Mouse (Mus musculus): ENCODE results near the gene Pde6b. TPM values are rescaled to one million over a fixed set of nuclear protein-coding genes. Genes with fewer than 3 reads are reported as not detected.

The Pde6b gene
- polyA plus RNA-seq, 1 experiment from 2014 or later: 0.35 TPM

GRCm38 (mm10) chr5:108450837-108451540 is 62.8 kb downstream of the Pde6b start:
- peaks cover 24% of the 10 kb centered on the region for H3K27me3 ChIP-seq
- WGBS: 79% methylated on average over 8 of the region's 8 CpGs
- no peaks in the 10 kb centered on the region for H3K36me3 ChIP-seq
- no peak overlapping the region for H3K27ac ChIP-seq
- ATAC-seq (ENCODE audit: low FRiP score): no peak
- no peaks in the 10 kb centered on the region for H3K9me3 ChIP-seq (replicated peaks)
- H3K4me3 ChIP-seq: no peak overlapping the region
- no peak overlapping the region for H3K4me2 ChIP-seq (replicated peaks)
- H3K9ac ChIP-seq: no peak overlapping the region
- H3K4me1 ChIP-seq: peaks cover 6% of the 10 kb centered on the region

- Histone ChIP-seq H3K4me3 (no peak overlapping the region), H3K4me1 (peaks cover 6% of the 10 kb centered on the region), H3K9me3 (replicated peaks) (no peaks in the 10 kb centered on the region), H3K27ac (no peak overlapping the region), H3K4me2 (replicated peaks) (no peak overlapping the region), H3K9ac (no peak overlapping the region), H3K36me3 (no peaks in the 10 kb centered on the region), H3K27me3 (peaks cover 24% of the 10 kb centered on the region)
- WGBS: 80% methylated on average over 1 of the region's 1 CpGs
- ATAC-seq (ENCODE audit: low FRiP score): no peak
Measured at GRCm38 (mm10) chr5:108451611-108452010, 63.4 kb downstream of the Pde6b start.

- H3K4me3 ChIP-seq: no peak overlapping the region
- 89% methylated on average over 1 of the region's 1 CpGs for WGBS
- no peaks in the 10 kb centered on the region for H3K36me3 ChIP-seq
- no peaks in the 10 kb centered on the region for H3K9me3 ChIP-seq (replicated peaks)
- peaks cover 22% of the 10 kb centered on the region for H3K27me3 ChIP-seq
- H3K9ac ChIP-seq: no peak overlapping the region
- ATAC-seq (ENCODE audit: low FRiP score): no peak
- no peak overlapping the region for H3K4me2 ChIP-seq (replicated peaks)
- no peak overlapping the region for H3K27ac ChIP-seq
- peaks cover 6% of the 10 kb centered on the region for H3K4me1 ChIP-seq
Measured at GRCm38 (mm10) chr5:108452422-108452821, 64.2 kb downstream of the Pde6b start.

DNA sequence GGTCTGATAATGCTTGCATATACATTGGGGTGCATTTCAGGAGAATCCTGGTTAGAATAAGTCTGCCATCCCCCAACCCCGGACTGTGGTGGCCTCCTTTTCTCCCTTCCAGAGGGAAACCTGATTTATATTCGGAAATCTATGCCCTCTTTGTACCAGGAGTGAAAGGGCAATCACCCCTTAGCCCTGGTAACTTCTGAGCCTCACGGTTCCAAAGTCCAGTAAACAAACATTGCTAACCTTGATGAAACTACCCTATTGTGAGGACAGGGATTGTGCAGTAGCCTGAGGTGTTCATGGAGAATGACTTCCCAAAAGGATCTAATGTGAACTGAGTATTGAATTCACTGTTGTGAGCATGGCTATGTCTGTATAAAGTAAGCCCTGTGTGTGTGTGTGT is 65.9 kb downstream of the Pde6b start:
- no peak for ATAC-seq (ENCODE audit: low FRiP score)
- Histone ChIP-seq H3K9ac (no peak overlapping the region), H3K9me3 (replicated peaks) (no peaks in the 10 kb centered on the region), H3K4me1 (peaks cover under 1% of the 10 kb centered on the region; the same call in 1 of the 2 replicates), H3K36me3 (no peaks in the 10 kb centered on the region), H3K4me3 (no peak overlapping the region), H3K27me3 (peaks cover 14% of the 10 kb centered on the region), H3K4me2 (replicated peaks) (no peak overlapping the region), H3K27ac (no peak overlapping the region)
- 49% methylated on average over 3 of the region's 3 CpGs for WGBS

GRCm38 (mm10) chr5:108458706-108459105 is 70.5 kb downstream of the Pde6b start:
- no peak for ATAC-seq (ENCODE audit: low FRiP score)
- H3K9ac ChIP-seq: no peak overlapping the region
- H3K27me3 ChIP-seq: peaks cover 16% of the 10 kb centered on the region
- no peaks in the 10 kb centered on the region for H3K36me3 ChIP-seq
- H3K4me2 ChIP-seq (replicated peaks): no peak overlapping the region
- no peak overlapping the region for H3K4me3 ChIP-seq
- H3K27ac ChIP-seq: no peak overlapping the region
- H3K4me1 ChIP-seq: peaks cover 21% of the 10 kb centered on the region
- 74% methylated on average over 2 of the region's 2 CpGs for WGBS
- no peaks in the 10 kb centered on the region for H3K9me3 ChIP-seq (replicated peaks)

- H3K36me3 ChIP-seq: no peaks in the 10 kb centered on the region
- peaks cover 29% of the 10 kb centered on the region for H3K4me1 ChIP-seq
- no peak for ATAC-seq (ENCODE audit: low FRiP score)
- 44% methylated on average over 6 of the region's 6 CpGs for WGBS
- H3K9me3 ChIP-seq (replicated peaks): no peaks in the 10 kb centered on the region
- peaks cover 16% of the 10 kb centered on the region for H3K27me3 ChIP-seq
- peak overlapping the region; percentile 98 for H3K4me2 ChIP-seq (replicated peaks)
- H3K27ac ChIP-seq: no peak overlapping the region
- H3K9ac ChIP-seq: peak overlapping the region; percentile 99
- H3K4me3 ChIP-seq: peak overlapping the region; percentile 93
Measured at GRCm38 (mm10) chr5:108460461-108460860, 72.3 kb downstream of the Pde6b start.

DNA sequence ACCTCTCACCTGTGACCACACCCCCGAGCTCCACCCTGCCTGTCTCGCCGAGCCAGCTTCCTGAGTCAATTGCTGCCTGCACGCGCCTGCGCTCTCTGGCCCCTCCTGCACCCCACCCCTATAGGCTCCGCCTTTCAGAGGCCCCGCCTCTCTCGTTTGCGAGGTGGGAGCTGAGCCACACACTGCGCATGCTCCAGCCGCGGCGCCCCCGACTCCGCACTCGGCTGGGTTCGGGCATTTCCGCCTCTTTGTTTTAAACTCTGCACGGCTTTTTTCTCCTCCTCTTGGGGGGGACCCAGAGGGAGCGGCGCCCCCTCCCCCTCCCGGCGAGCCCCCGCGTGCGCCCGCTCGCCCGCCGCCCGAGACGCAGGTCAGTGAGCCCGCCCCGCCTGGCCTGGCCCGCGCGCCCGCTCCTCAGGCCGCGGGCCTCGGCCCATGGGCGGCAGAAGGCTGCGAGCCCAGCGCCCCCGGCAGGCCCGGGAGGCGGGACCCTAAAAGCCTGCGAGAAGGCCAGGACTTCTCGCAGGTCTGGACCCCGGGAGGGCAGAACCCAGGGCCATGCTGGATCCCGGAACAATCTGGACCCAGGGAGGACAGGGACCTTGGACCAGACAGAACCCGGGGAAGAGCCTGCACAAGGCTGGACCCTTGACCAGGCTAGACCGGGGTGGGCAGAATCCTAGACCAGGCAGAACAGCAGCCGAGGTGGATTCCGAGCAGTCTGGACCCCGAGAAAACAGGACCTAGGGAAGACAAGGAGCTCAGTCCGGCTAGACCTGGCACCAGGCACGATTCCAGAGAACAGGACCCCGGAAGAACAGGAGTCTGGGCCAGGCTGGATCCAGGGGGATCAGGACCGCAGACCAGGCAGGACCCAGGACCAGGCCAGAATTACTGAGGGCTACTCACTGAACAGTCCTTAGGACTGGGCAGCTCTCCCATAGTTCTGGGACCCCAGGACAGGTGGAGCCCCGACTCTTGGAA is 73.2 kb downstream of the Pde6b start, which contains the start of gene Pcgf3:
TSS of gene Pcgf3 (plus strand) at position 151 of the 984 bp plus-strand sequence.
- H3K27ac ChIP-seq: peak within 1 kb of the TSS; percentile 86
- H3K9me3 ChIP-seq (replicated peaks): no peaks in the 10 kb centered on the region
- peaks cover 38% of the 10 kb centered on the region for H3K4me1 ChIP-seq
- WGBS: under 1% methylated on average over 57 of the region's 62 CpGs
- peak; percentile 97 for ATAC-seq (ENCODE audit: low FRiP score)
- H3K36me3 ChIP-seq: no peaks in the 10 kb centered on the region
- H3K4me2 ChIP-seq (replicated peaks): peak within 1 kb of the TSS; percentile 98
- H3K4me3 ChIP-seq: peak within 1 kb of the TSS; percentile 93
- peaks cover 16% of the 10 kb centered on the region for H3K27me3 ChIP-seq
- H3K9ac ChIP-seq: peak within 1 kb of the TSS; percentile 99

GRCm38 (mm10) chr5:108462446-108462845 is 74.3 kb downstream of the Pde6b start:
- Histone ChIP-seq H3K4me1 (peaks cover 38% of the 10 kb centered on the region), H3K27me3 (peaks cover 16% of the 10 kb centered on the region), H3K9me3 (replicated peaks) (no peaks in the 10 kb centered on the region), H3K9ac (peak overlapping the region; percentile 99), H3K4me3 (peak overlapping the region; percentile 93), H3K36me3 (no peaks in the 10 kb centered on the region), H3K4me2 (replicated peaks) (peak overlapping the region; percentile 98), H3K27ac (no peak overlapping the region)
- WGBS: 40% methylated on average over 4 of the region's 4 CpGs
- no peak for ATAC-seq (ENCODE audit: low FRiP score)

- 91% methylated on average over 6 of the region's 6 CpGs for WGBS
- no peak for ATAC-seq (ENCODE audit: low FRiP score)
- H3K27me3 ChIP-seq: no peaks in the 10 kb centered on the region
- H3K36me3 ChIP-seq: no peaks in the 10 kb centered on the region
- no peak overlapping the region for H3K4me3 ChIP-seq
- H3K4me1 ChIP-seq: peaks cover 46% of the 10 kb centered on the region
- no peak overlapping the region for H3K27ac ChIP-seq
- no peaks in the 10 kb centered on the region for H3K9me3 ChIP-seq (replicated peaks)
- H3K9ac ChIP-seq: no peak overlapping the region
- H3K4me2 ChIP-seq (replicated peaks): no peak overlapping the region
Measured at GRCm38 (mm10) chr5:108465131-108465891, 77.1 kb downstream of the Pde6b start.

GRCm38 (mm10) chr5:108466647-108467046 is 78.5 kb downstream of the Pde6b start:
- Histone ChIP-seq H3K4me1 (peaks cover 43% of the 10 kb centered on the region), H3K9me3 (replicated peaks) (no peaks in the 10 kb centered on the region), H3K9ac (no peak overlapping the region), H3K4me2 (replicated peaks) (no peak overlapping the region), H3K36me3 (0 out of 2 replicates have a peak, but pooled peaks cover under 1% of the 10 kb centered on the region), H3K4me3 (no peak overlapping the region), H3K27ac (no peak overlapping the region), H3K27me3 (no peaks in the 10 kb centered on the region)
- WGBS: 93% methylated on average over 1 of the region's 1 CpGs
- ATAC-seq (ENCODE audit: low FRiP score): no peak

- Histone ChIP-seq H3K4me1 (peaks cover 17% of the 10 kb centered on the region; the same call in 1 of the 2 replicates), H3K9ac (no peak overlapping the region), H3K9me3 (replicated peaks) (no peaks in the 10 kb centered on the region), H3K27ac (no peak overlapping the region), H3K4me2 (replicated peaks) (no peak overlapping the region), H3K36me3 (peaks cover 30% of the 10 kb centered on the region), H3K27me3 (no peaks in the 10 kb centered on the region), H3K4me3 (no peak overlapping the region)
- no peak for ATAC-seq (ENCODE audit: low FRiP score)
- 79% methylated on average over 7 of the region's 7 CpGs for WGBS
Measured at GRCm38 (mm10) chr5:108469617-108470016, 81.4 kb downstream of the Pde6b start.

DNA sequence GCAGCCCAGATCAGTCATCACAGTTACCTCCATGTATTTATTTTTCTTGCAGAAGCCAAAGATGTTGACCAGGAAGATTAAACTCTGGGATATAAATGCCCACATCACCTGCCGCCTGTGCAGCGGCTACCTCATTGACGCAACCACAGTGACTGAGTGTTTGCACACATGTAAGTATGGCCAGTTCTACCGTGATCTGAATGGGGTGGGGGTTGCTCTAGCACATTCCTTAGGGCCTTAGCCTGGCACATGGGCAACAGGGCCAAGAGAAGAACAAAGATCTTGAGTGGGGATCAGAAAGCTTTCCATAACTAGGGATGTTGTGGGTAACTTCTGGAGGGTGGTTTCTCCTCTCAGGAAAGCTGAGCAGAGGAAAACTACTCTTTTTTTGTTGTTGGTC is 85.5 kb downstream of the Pde6b start:
- Histone ChIP-seq H3K27me3 (no peaks in the 10 kb centered on the region), H3K27ac (no peak overlapping the region), H3K9ac (no peak overlapping the region), H3K9me3 (replicated peaks) (no peaks in the 10 kb centered on the region), H3K4me3 (no peak overlapping the region), H3K4me1 (0 out of 2 replicates have a peak, but pooled peaks cover 5% of the 10 kb centered on the region), H3K36me3 (peaks cover 68% of the 10 kb centered on the region), H3K4me2 (replicated peaks) (no peak overlapping the region)
- 90% methylated on average over 4 of the region's 4 CpGs for WGBS
- ATAC-seq (ENCODE audit: low FRiP score): no peak

All from hindbrain, embryonic 12.5 days (tissue).